Mouse (Mus musculus) heart, postnatal 36 days (tissue): ENCODE measurements at regions not wholly inside any gene's neighbourhood (a gene's known extent, or its start where the extent isn't known, plus 50 kb on each side); places are given as distances from the start of the nearest gene placed in this dataset.
A peak's percentile ranks its signal among the peaks of the same experiment; 100 is the strongest.
"Not testable (repeated sequence)": the region's sequence is repeated elsewhere in the genome, so short reads cannot be mapped to it uniquely, and the experiment has no call there.

Source experiments
- DNase-seq, 2 experiments: peaks; one replicate each; pipeline ENCODE4 v3.0.0; 2021 to 2022
- intact Hi-C: fragments of 180-260 bp; cut with DNase I; formaldehyde crosslinking; loops from one replicate; pipeline ENCODE4 v1.15.1; 2025

- intact Hi-C loops, result no loop called here
- peak in 1 of 2 experiments; percentile 3 for DNase-seq
These were observed 277.1 kb upstream of the Pbx1 start for GRCm38 (mm10) chr1:168709017-168709681.

GRCm38 (mm10) chr1:168708161-168708865, 276.2 kb upstream of the Pbx1 start:
- intact Hi-C loops, result no loop called here
- DNase-seq, result no peak

GRCm38 (mm10) chr1:168697386-168697785, 265.3 kb upstream of the Pbx1 start:
- DNase-seq, result no peak
- intact Hi-C loops, result no loop called here

GRCm38 (mm10) chr1:168686821-168687220, 254.8 kb upstream of the Pbx1 start:
- DNase-seq, result no peak
- intact Hi-C loops, result no loop called here

GRCm38 (mm10) chr1:168685147-168685546, 253.1 kb upstream of the Pbx1 start:
- intact Hi-C loops, result no loop called here
- DNase-seq, result no peak

- no peak for DNase-seq
- intact Hi-C loops, result no loop called here
These were observed 249.8 kb upstream of the Pbx1 start for GRCm38 (mm10) chr1:168681685-168682491.

GRCm38 (mm10) chr1:168680674-168681073, 248.6 kb upstream of the Pbx1 start:
- no peak for DNase-seq
- intact Hi-C loops, result no loop called here

- intact Hi-C loops, result no loop called here
- no peak for DNase-seq
These were observed 244.6 kb upstream of the Pbx1 start for GRCm38 (mm10) chr1:168676418-168677413.

- DNase-seq, result no peak
- intact Hi-C loops, result no loop called here
These were observed 243.7 kb upstream of the Pbx1 start for GRCm38 (mm10) chr1:168675741-168676140.

GRCm38 (mm10) chr1:168662755-168663284, 230.8 kb upstream of the Pbx1 start:
- DNase-seq, result no peak
- intact Hi-C loops, result no loop called here

GRCm38 (mm10) chr1:168660956-168661355, 228.9 kb upstream of the Pbx1 start:
- DNase-seq, result no peak
- intact Hi-C loops, result no loop called here

GRCm38 (mm10) chr1:168659578-168659977, 227.5 kb upstream of the Pbx1 start:
- intact Hi-C loops, result no loop called here
- no peak for DNase-seq

GRCm38 (mm10) chr1:168632837-168633236, 200.8 kb upstream of the Pbx1 start:
- intact Hi-C loops, result no loop called here

GRCm38 (mm10) chr1:168631979-168632378, 199.9 kb upstream of the Pbx1 start:
- intact Hi-C loops, result no loop called here
- DNase-seq, result no peak

More at GRCm38 (mm10) chr1:168632837-168633236, 200.8 kb upstream of the Pbx1 start:
- no peak for DNase-seq

GRCm38 (mm10) chr1:168601967-168602366, 169.9 kb upstream of the Pbx1 start:
- DNase-seq, intact Hi-C loops: not testable (repeated sequence)

GRCm38 (mm10) chr1:168600461-168601160, 168.5 kb upstream of the Pbx1 start:
- no peak for DNase-seq
- intact Hi-C loops, result no loop called here

GRCm38 (mm10) chr1:168598191-168598667, 166.2 kb upstream of the Pbx1 start:
- intact Hi-C loops, result no loop called here
- DNase-seq, result no peak

GRCm38 (mm10) chr1:168597495-168597894, 165.4 kb upstream of the Pbx1 start:
- intact Hi-C loops, result no loop called here
- DNase-seq, result no peak

- intact Hi-C loops, result no loop called here
These were observed 152.1 kb upstream of the Pbx1 start for GRCm38 (mm10) chr1:168584137-168584536.

More at GRCm38 (mm10) chr1:168584137-168584536, 152.1 kb upstream of the Pbx1 start:
- no peak for DNase-seq
